Mouse (Mus musculus): ENCODE data around the gene Mrps2. TPM values are rescaled to one million over a fixed set of nuclear protein-coding genes. Genes with fewer than 3 reads are reported as not detected.
"Not testable (repeated sequence)": the region's sequence is repeated elsewhere in the genome, so short reads cannot be mapped to it uniquely, and the experiment has no call there.

Gene Mrps2
- polyA plus RNA-seq, 1 experiment, result 16.4 TPM

DNA sequence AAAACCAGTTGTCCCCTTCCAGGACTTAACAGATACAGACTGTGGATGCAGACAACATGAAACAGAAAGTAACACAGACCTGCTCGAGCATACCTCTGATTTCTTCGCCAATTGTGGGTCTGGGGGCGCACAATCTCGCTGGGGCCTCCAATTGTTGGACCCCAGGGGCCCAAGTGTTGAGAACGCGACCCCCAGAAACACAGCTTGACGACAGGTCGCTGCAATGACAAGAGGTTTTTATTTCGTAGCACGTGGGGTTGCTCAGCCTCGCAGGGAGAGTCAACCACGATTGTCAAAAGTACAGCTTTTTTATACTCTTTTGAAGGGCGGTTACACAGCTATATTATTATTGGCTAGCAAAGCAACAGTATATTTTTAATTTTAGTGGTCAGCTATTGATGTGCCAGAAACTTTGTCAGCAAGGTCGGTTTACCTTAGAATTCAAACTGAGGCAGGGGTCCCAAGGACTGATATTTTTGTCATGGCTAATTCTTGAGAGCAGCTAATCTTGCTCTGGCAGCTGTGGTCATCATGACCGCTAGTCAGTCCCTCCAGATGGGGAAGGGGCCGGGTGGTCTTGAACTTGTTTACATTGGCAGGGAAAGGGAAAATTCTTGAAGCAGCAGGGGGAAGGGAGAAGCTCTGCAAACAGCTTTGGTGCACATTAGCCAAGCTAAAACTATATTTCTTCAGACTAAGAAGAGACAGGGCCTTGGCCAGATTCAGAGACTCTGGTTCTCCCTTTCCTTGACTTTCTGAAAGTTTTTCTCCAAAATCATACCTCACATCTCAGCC, 28.1 kb downstream of the Mrps2 start:
- no peak overlapping the region for H3K4me3 ChIP-seq (replicated peaks)
- peaks cover 24% of the 10 kb centered on the region for H3K27me3 ChIP-seq (replicated peaks)
- no peaks in the 10 kb centered on the region for H3K36me3 ChIP-seq (replicated peaks; ENCODE audit: low read length)
- TF ChIP-seq GATA1 (IDR thresholded peaks at IDR 0.05; ENCODE audit: borderline replicate concordance, low read length), result no peak
- TF ChIP-seq FLI1 (IDR thresholded peaks at IDR 0.05; ENCODE audit: low read length), result no peak
- peaks cover 29% of the 10 kb centered on the region for H3K4me1 ChIP-seq
- H3K9me3 ChIP-seq, result no peaks in the 10 kb centered on the region

DNA sequence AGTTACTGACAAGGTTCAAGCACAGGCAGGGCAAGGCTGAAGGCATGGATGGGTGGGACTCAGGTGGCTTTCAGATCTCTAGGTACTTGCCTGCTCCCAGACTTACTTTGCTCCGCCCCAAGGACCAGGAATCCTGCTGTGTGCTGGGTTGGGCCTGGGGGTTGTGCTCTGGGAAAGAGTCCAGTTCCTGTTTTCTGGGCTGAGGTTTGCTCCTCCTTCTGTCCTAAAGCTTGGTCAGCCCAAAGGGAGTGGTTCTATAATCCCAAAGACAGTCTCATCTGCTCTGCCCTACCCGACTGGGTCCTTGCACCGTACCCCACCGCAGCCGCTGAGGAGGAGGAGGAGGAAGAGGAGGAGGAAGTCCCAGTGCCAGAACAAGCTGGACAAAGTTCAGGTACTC, 28.8 kb downstream of the Mrps2 start, which contains the start of gene Gbgt1:
Gbgt1 (plus strand) TSS at position 221 of the 400 bp plus-strand sequence.
- Histone ChIP-seq H3K4me1 (peaks cover 29% of the 10 kb centered on the region), H3K4me3 (replicated peaks) (peak within 1 kb of the TSS; percentile 30), H3K27me3 (replicated peaks) (peaks cover 27% of the 10 kb centered on the region), H3K36me3 (replicated peaks; ENCODE audit: low read length) (no peaks in the 10 kb centered on the region), H3K9me3 (no peaks in the 10 kb centered on the region)
- TF ChIP-seq FLI1 (IDR thresholded peaks at IDR 0.05; ENCODE audit: low read length) (no peak), GATA1 (IDR thresholded peaks at IDR 0.05; ENCODE audit: borderline replicate concordance, low read length) (no peak)

DNA sequence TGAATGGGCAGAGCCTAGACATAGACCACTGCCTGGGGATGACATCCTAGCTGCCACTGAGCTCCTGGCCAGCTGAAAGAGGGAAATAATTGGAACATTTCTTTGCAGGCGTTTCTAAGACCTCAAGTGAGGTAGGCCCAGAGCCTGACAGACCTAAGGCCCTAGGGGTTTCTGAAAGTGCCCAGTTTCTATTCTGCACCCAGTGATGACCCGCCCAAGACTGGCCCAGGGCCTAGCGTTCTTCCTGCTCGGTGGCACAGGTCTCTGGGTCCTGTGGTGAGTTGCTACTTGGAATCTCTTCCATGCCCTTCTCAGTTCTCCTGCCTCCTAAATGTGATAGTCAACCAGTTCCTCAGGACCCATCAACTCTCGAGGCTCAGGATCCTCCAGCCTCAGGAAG, 29.7 kb downstream of the Mrps2 start:
- no peaks in the 10 kb centered on the region for H3K36me3 ChIP-seq (replicated peaks; ENCODE audit: low read length)
- TF ChIP-seq GATA1 (IDR thresholded peaks at IDR 0.05; ENCODE audit: borderline replicate concordance, low read length) (no peak), FLI1 (IDR thresholded peaks at IDR 0.05; ENCODE audit: low read length) (no peak)
- peak overlapping the region; percentile 30 for H3K4me3 ChIP-seq (replicated peaks)
- peaks cover 33% of the 10 kb centered on the region for H3K27me3 ChIP-seq (replicated peaks)
- H3K4me1 ChIP-seq, result peaks cover 29% of the 10 kb centered on the region
- no peaks in the 10 kb centered on the region for H3K9me3 ChIP-seq

GRCm38 (mm10) chr2:28498431-28498830, 30.6 kb downstream of the Mrps2 start:
- Histone ChIP-seq H3K27me3 (replicated peaks) (peaks cover 40% of the 10 kb centered on the region), H3K4me1 (peaks cover 29% of the 10 kb centered on the region), H3K9me3 (no peaks in the 10 kb centered on the region), H3K4me3 (replicated peaks) (no peak overlapping the region), H3K36me3 (replicated peaks; ENCODE audit: low read length) (no peaks in the 10 kb centered on the region)
- TF ChIP-seq FLI1 (IDR thresholded peaks at IDR 0.05; ENCODE audit: low read length) (no peak), GATA1 (IDR thresholded peaks at IDR 0.05; ENCODE audit: borderline replicate concordance, low read length) (no peak)

DNA sequence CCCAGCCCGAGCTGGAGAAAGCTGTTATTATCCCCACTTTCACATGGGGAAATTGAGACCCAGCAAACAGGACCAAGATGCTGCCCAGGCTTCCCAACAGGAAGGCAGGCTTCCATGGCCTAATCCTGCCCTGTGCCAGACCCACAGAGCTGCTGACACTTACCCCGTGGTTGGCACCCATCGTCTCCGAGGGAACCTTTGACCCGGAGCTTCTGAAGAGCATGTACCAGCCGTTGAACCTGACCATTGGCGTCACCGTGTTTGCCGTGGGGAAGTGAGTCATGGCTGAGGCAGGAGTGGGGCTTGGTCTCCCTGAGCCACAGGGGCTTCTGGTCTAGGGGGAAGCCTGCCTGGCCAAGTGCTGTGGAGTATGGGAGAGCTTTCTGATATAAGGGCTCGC, 35.1 kb downstream of the Mrps2 start:
- Histone ChIP-seq H3K27me3 (replicated peaks) (peaks cover 55% of the 10 kb centered on the region), H3K36me3 (replicated peaks; ENCODE audit: low read length) (no peaks in the 10 kb centered on the region)

DNA sequence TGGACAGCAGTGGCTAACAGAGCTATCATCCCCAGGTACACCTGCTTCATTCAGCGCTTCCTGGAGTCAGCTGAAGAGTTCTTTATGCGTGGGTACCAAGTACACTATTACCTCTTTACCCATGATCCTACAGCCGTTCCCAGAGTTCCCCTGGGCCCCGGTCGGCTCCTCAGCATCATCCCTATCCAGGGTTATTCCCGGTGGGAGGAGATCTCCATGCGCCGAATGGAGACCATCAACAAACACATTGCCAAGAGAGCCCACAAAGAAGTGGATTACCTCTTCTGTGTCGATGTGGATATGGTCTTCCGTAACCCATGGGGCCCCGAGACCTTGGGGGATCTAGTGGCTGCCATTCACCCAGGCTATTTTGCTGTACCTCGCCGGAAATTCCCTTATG, 36.8 kb downstream of the Mrps2 start:
- peaks cover 59% of the 10 kb centered on the region for H3K27me3 ChIP-seq (replicated peaks)
- no peak overlapping the region for H3K4me3 ChIP-seq (replicated peaks)
- TF ChIP-seq GATA1 (IDR thresholded peaks at IDR 0.05; ENCODE audit: borderline replicate concordance, low read length) (no peak), FLI1 (IDR thresholded peaks at IDR 0.05; ENCODE audit: low read length) (no peak)
- no peaks in the 10 kb centered on the region for H3K36me3 ChIP-seq (replicated peaks; ENCODE audit: low read length)
- no peaks in the 10 kb centered on the region for H3K9me3 ChIP-seq
- no peaks in the 10 kb centered on the region for H3K4me1 ChIP-seq

More for the DNA sequence above, 35.1 kb downstream of the Mrps2 start:
- H3K4me3 ChIP-seq (replicated peaks), result no peak overlapping the region
- H3K9me3 ChIP-seq, result no peaks in the 10 kb centered on the region
- H3K4me1 ChIP-seq, result peaks cover 6% of the 10 kb centered on the region; the same call in 1 of the 2 replicates
- TF ChIP-seq FLI1 (IDR thresholded peaks at IDR 0.05; ENCODE audit: low read length), result no peak
- TF ChIP-seq GATA1 (IDR thresholded peaks at IDR 0.05; ENCODE audit: borderline replicate concordance, low read length), result no peak

DNA sequence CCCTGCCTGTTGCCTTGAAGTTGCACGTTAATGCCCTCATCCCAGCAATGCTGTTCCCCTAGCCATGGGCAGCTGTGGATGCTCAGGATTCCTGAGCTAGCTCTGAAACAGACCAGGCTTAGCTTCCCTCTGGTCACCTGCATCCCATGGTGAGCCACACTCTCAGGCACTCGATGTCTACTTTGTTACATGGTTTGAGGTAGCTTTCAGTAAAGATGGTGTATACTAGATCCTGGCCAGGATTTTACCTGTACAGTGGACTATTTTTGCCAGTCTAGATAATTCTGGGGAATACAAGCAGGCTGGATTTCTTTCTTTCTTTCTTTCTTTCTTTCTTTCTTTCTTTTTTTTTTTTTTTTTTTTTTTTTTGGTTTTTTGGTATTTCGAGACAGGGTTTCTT, 37.9 kb downstream of the Mrps2 start, which contains the start of gene Gm10134:
Gm10134 (plus strand) TSS at position 301 of the 400 bp plus-strand sequence.
- no peaks in the 10 kb centered on the region for H3K9me3 ChIP-seq
- H3K27me3 ChIP-seq (replicated peaks), result peaks cover 66% of the 10 kb centered on the region
- H3K36me3 ChIP-seq (replicated peaks; ENCODE audit: low read length), result no peaks in the 10 kb centered on the region
- TF ChIP-seq FLI1 (IDR thresholded peaks at IDR 0.05; ENCODE audit: low read length) (no peak), GATA1 (IDR thresholded peaks at IDR 0.05; ENCODE audit: borderline replicate concordance, low read length) (no peak)
- H3K4me1 ChIP-seq, result no peaks in the 10 kb centered on the region
- H3K4me3 ChIP-seq (replicated peaks), result no peak within 1 kb of the TSS

DNA sequence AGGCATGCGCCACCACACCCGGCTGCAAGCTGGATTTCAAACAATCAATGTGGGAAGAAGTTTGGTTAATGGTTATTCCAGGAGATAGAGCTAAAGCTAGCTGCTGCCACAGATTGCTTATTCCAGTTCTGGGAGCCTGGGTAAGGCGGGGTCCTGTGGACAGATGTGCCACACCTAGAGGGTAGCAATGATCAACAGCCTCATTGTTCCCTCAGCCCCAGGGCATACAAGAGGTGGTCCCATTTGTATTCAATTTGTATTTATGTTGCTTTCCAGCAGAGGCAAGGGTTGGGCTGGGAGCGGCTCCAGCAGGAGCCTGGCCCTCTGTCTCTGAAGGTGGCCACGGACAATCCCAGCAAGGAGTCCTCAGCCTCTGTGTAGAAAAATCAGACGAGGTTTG, 38.4 kb downstream of the Mrps2 start:
- Histone ChIP-seq H3K27me3 (replicated peaks) (peaks cover 70% of the 10 kb centered on the region), H3K4me1 (no peaks in the 10 kb centered on the region), H3K36me3 (replicated peaks; ENCODE audit: low read length) (no peaks in the 10 kb centered on the region), H3K4me3 (replicated peaks) (no peak overlapping the region), H3K9me3 (no peaks in the 10 kb centered on the region)
- TF ChIP-seq FLI1 (IDR thresholded peaks at IDR 0.05; ENCODE audit: low read length), result no peak
- no peak for TF ChIP-seq GATA1 (IDR thresholded peaks at IDR 0.05; ENCODE audit: borderline replicate concordance, low read length)

GRCm38 (mm10) chr2:28511600-28511999, 43.7 kb downstream of the Mrps2 start:
- H3K27me3 ChIP-seq (replicated peaks), result peaks cover 75% of the 10 kb centered on the region
- H3K4me1 ChIP-seq, result peaks cover 29% of the 10 kb centered on the region
- not testable (repeated sequence) for H3K4me3 ChIP-seq (replicated peaks)

GRCm38 (mm10) chr2:28512798-28513401, 45.0 kb downstream of the Mrps2 start, which contains the start of gene Ralgds:
Gene Ralgds (plus strand): TSS chr2:28513125.
- peaks cover 42% of the 10 kb centered on the region for H3K4me1 ChIP-seq
- no peaks in the 10 kb centered on the region for H3K36me3 ChIP-seq (replicated peaks; ENCODE audit: low read length)
- H3K4me3 ChIP-seq (replicated peaks), result peak within 1 kb of the TSS; percentile 92
- H3K27me3 ChIP-seq (replicated peaks), result peaks cover 67% of the 10 kb centered on the region
- no peak for TF ChIP-seq GATA1 (IDR thresholded peaks at IDR 0.05; ENCODE audit: borderline replicate concordance, low read length)
- no peak for TF ChIP-seq FLI1 (IDR thresholded peaks at IDR 0.05; ENCODE audit: low read length)
- H3K9me3 ChIP-seq, result no peaks in the 10 kb centered on the region

More at GRCm38 (mm10) chr2:28511600-28511999, 43.7 kb downstream of the Mrps2 start:
- not testable (repeated sequence) for H3K9me3 ChIP-seq; H3K36me3 ChIP-seq (replicated peaks; ENCODE audit: low read length)
